Mouse (Mus musculus) kidney, adult 2 months (tissue): ENCODE measurements around the gene Cnot2.

ENCODE experiments used
- CTCF ChIP-seq: fragments of 200-500 bp; conservative IDR thresholded peaks from 2 replicates; pipeline ENCODE4 v1.5.1; 2011; ENCODE audit warnings: low read depth, mild to moderate bottlenecking, control low read depth, low read length, moderate library complexity, mixed read lengths; ENCODE audit not compliant: insufficient read depth, insufficient read length
- POLR2A ChIP-seq: fragments of 200-500 bp; IDR thresholded peaks from one replicate; pipeline ENCODE4 v1.6.1; 2011; ENCODE audit warnings: low read depth, low read length, control low read depth

GRCm38 (mm10) chr10:116540750-116541149, 40.6 kb downstream of the Cnot2 start:
- TF ChIP-seq POLR2A (no peak), CTCF (no peak)
